Mouse (Mus musculus) duodenum, adult 2 months (tissue): Measurements from ENCODE around the gene Rundc3b. TPM values are rescaled to one million over a fixed set of nuclear protein-coding genes. Genes with fewer than 3 reads are reported as not detected.

Experiments
- polyA plus RNA-seq: library from polyadenylated mRNA; depleted of rRNA; stranded (reverse); fragments of >200 nt; gene quantifications from 2 replicates; pipeline ENCODE4 v1.2.3, GENCODE M21; 2012; ENCODE audit warnings: low replicate concordance; rRNA removed

Gene Rundc3b
- 1.3 and 2.9 TPM in 2 replicates for polyA plus RNA-seq

GRCm38 (mm10) chr5:8622596-8623231 is at the start of gene Rundc3b:
Gene Rundc3b, minus strand, starts transcription at chr5:8622952.

GRCm38 (mm10) chr5:8659911-8660737 is 37.4 kb upstream of the Rundc3b start, which contains the start of gene Abcb1a:
Gene Abcb1a, plus strand, starts transcription at chr5:8660077.

Other genes with a start within 250 kb of the Rundc3b start
- 5.1 and 6.2 TPM in 2 replicates for gene Dbf4, start 200.2 kb downstream of the Rundc3b start, polyA plus RNA-seq
- 0.32 and 0.74 TPM in 2 replicates for gene Slc25a40, start 200.1 kb downstream of the Rundc3b start, polyA plus RNA-seq
- 7.5 and 16.6 TPM in 2 replicates for gene Abcb1a, start 37.1 kb upstream of the Rundc3b start, polyA plus RNA-seq
- 0.20 and 0.25 TPM in 2 replicates for gene Abcb1b, start 175.2 kb upstream of the Rundc3b start, polyA plus RNA-seq